Mouse (Mus musculus) embryo, embryonic 11 days (tissue): Measurements from ENCODE around the gene Gm21190.
A peak's percentile ranks its signal among the peaks of the same experiment; 100 is the strongest.
"Not testable (repeated sequence)": the region's sequence is repeated elsewhere in the genome, so short reads cannot be mapped to it uniquely, and the experiment has no call there.

Experiments used
- DNase-seq: peaks from one replicate; pipeline ENCODE4 v3.0.0-alpha.2; 2015

Gene Gm21190

GRCm38 (mm10) chr5:15529122-15529521 is at the start of gene Gm21190:
Gm21190 (minus strand) TSS chr5:15529222.
- not testable (repeated sequence) for DNase-seq

- DNase-seq: not testable (repeated sequence)
Measured at GRCm38 (mm10) chr5:15577033-15577432, 48.0 kb upstream of the Gm21190 start, which contains the start of gene Gm21083. Gm21083 (plus strand) TSS chr5:15577333.

- DNase-seq: not testable (repeated sequence)
Measured at GRCm38 (mm10) chr5:15573735-15574134, 44.7 kb upstream of the Gm21190 start.

GRCm38 (mm10) chr5:15561425-15562264 is 32.6 kb upstream of the Gm21190 start:
- DNase-seq: not testable (repeated sequence)

GRCm38 (mm10) chr5:15558654-15559053 is 29.6 kb upstream of the Gm21190 start:
- DNase-seq: not testable (repeated sequence)

- DNase-seq: peak; percentile 40
Measured at GRCm38 (mm10) chr5:15549606-15550005, 20.6 kb upstream of the Gm21190 start.

GRCm38 (mm10) chr5:15549134-15549533 is 20.1 kb upstream of the Gm21190 start:
- peak; percentile 7 for DNase-seq

- not testable (repeated sequence) for DNase-seq
Measured at GRCm38 (mm10) chr5:15548642-15549041, 19.6 kb upstream of the Gm21190 start.

GRCm38 (mm10) chr5:15522470-15522869 is 6.6 kb downstream of the Gm21190 start:
- not testable (repeated sequence) for DNase-seq

- not testable (repeated sequence) for DNase-seq
Measured at GRCm38 (mm10) chr5:15522028-15522427, 7.0 kb downstream of the Gm21190 start.

- DNase-seq: not testable (repeated sequence)
Measured at GRCm38 (mm10) chr5:15520418-15520817, 8.6 kb downstream of the Gm21190 start.

GRCm38 (mm10) chr5:15517150-15517549 is 11.9 kb downstream of the Gm21190 start:
- DNase-seq: not testable (repeated sequence)

GRCm38 (mm10) chr5:15512236-15512635 is 16.8 kb downstream of the Gm21190 start:
- not testable (repeated sequence) for DNase-seq

GRCm38 (mm10) chr5:15509911-15510310 is 19.1 kb downstream of the Gm21190 start:
- not testable (repeated sequence) for DNase-seq

- peak; percentile 10 for DNase-seq
Measured at GRCm38 (mm10) chr5:15508460-15509451, 20.3 kb downstream of the Gm21190 start.

GRCm38 (mm10) chr5:15507757-15508459 is 21.1 kb downstream of the Gm21190 start:
- not testable (repeated sequence) for DNase-seq

- no peak for DNase-seq
Measured at GRCm38 (mm10) chr5:15507309-15507619, 21.8 kb downstream of the Gm21190 start.

GRCm38 (mm10) chr5:15506575-15507308 is 22.3 kb downstream of the Gm21190 start:
- peak; percentile 73 for DNase-seq

- not testable (repeated sequence) for DNase-seq
Measured at GRCm38 (mm10) chr5:15498774-15499400, 30.1 kb downstream of the Gm21190 start.

- DNase-seq: not testable (repeated sequence)
Measured at GRCm38 (mm10) chr5:15498350-15498749, 30.7 kb downstream of the Gm21190 start.

- DNase-seq: not testable (repeated sequence)
Measured at GRCm38 (mm10) chr5:15490934-15491333, 38.1 kb downstream of the Gm21190 start.
